ENCODE assay signal across 9 mouse cellular contexts in the genomic region with DNA sequence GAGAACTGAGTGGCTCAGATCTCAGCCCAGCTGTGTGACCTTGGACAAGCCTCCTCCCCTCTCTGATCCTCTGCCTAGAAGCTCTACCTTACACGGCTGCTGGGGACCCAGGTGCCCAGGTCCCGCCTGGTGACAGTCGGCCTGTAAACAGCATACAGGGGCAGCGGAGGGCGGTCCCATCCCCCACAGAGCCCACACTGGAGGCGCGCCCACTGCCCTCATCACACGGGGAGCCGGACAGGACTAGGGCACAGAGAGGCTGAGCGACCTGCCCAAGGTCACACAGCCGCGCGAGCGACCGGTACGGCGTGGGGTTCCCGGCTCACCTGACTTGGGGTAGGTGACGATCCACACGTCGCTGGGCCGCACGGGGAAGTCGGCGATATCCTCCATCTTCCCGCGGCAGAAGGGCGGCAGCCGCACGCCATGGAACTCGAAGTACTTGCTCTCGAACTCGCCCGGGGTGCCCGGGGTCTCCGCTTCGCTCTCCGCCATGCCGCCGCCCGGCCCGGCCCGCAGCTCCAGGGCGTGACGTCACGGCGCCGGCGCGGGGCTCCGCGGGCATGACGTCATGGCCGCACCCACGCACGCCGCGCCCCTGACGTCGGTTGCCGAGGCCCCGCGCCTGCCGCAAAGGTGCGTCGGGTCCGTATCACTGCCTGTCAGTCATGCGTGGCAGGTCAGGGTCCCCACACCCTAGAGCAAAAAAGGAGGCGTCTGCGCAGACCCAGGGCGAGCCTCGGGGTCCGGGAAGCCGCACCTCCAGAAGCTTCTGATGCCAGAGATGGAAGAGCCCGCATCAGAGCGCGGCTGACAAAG. TPM values are rescaled to one million over a fixed set of nuclear protein-coding genes. Genes with fewer than 3 reads are reported as not detected.
DNase-seq lines count a peak whose midpoint lies in the region; ATAC-seq and TF ChIP-seq lines count a peak whose summit lies in the region.
"Had no signal": no experiment of that assay in that cellular context is flagged by ENCODE, and none has a peak within 500 bp of the region (broad histone marks: within the 10 kb centered on the region; RNA-seq: fewer than 3 reads in every experiment).

A gene (minus strand): TSS at position 650 of the 819 bp plus-strand sequence.

- no peaks in the 10 kb centered on the region for H3K36me3 ChIP-seq in erythroblast, embryonic 14.5 days (ENCODE audit: control insufficient read depth)
- H3K36me3 ChIP-seq in ES-Bruce4 (ENCODE audit: control insufficient read depth, insufficient read depth, low read length, poor library complexity, severe bottlenecking): no peaks in the 10 kb centered on the region
- H3K36me3 ChIP-seq in hindbrain, embryonic 13.5 days: no peaks in the 10 kb centered on the region
- no peaks in the 10 kb centered on the region for H3K36me3 ChIP-seq in limb, embryonic 15.5 days

- H3K4me3 ChIP-seq in erythroblast, embryonic 14.5 days (replicated peaks): peak within 1 kb of the TSS; percentile 43
- peak within 1 kb of the TSS; percentile 91 for H3K4me3 ChIP-seq in ES-Bruce4 (ENCODE audit: low read depth, low read length)
- H3K4me3 ChIP-seq in cortical plate, adult 2 months (ENCODE audit: insufficient read depth, low read length): peak within 1 kb of the TSS; percentile 99
- H3K4me3 ChIP-seq in hindbrain, embryonic 13.5 days: peak within 1 kb of the TSS; percentile 66
- H3K4me3 ChIP-seq in limb, embryonic 15.5 days: peak within 1 kb of the TSS; percentile 48

- no peak within 1 kb of the TSS for H3K27ac ChIP-seq in ES-Bruce4 (ENCODE audit: insufficient read depth, low read length)
- H3K27ac ChIP-seq in cortical plate, adult 2 months (ENCODE audit: insufficient read depth, low read length): peak within 1 kb of the TSS; percentile 89
- H3K27ac ChIP-seq in hindbrain, embryonic 13.5 days: peak within 1 kb of the TSS; percentile 74
- H3K27ac ChIP-seq in limb, embryonic 15.5 days: no peak within 1 kb of the TSS

- peaks cover 6% of the 10 kb centered on the region; the same call in 1 of the 2 replicates for H3K4me1 ChIP-seq in erythroblast, embryonic 14.5 days (ENCODE audit: control insufficient read depth)
- no peaks in the 10 kb centered on the region for H3K4me1 ChIP-seq in ES-Bruce4 (ENCODE audit: control insufficient read depth, insufficient read depth, low read length)
- H3K4me1 ChIP-seq in cortical plate, adult 2 months (ENCODE audit: control insufficient read depth, insufficient read depth, low read length): peaks cover 8% of the 10 kb centered on the region
- peaks cover 34% of the 10 kb centered on the region for H3K4me1 ChIP-seq in hindbrain, embryonic 13.5 days (replicated peaks)
- H3K4me1 ChIP-seq in limb, embryonic 15.5 days: peaks cover 11% of the 10 kb centered on the region

- 1% methylated on average over 77 of the region's 77 CpGs for WGBS in hindbrain, embryonic 13.5 days
- WGBS in limb, embryonic 15.5 days: 1% methylated on average over 76 of the region's 77 CpGs

- peaks cover 29% of the 10 kb centered on the region for H3K27me3 ChIP-seq in erythroblast, embryonic 14.5 days (ENCODE audit: control insufficient read depth)
- no peaks in the 10 kb centered on the region for H3K27me3 ChIP-seq in ES-Bruce4 (ENCODE audit: control insufficient read depth, insufficient read depth, low read length, poor library complexity, severe bottlenecking)
- peaks cover 33% of the 10 kb centered on the region for H3K27me3 ChIP-seq in hindbrain, embryonic 13.5 days
- H3K27me3 ChIP-seq in limb, embryonic 15.5 days: peaks cover 62% of the 10 kb centered on the region

- peak; percentile 78 to 80 for DNase-seq in right cerebral cortex, postnatal 10 days (ENCODE audit: low spot score in 2 of 2)
- no peak for DNase-seq in c-Kit-positive CD71-positive TER-119-positive erythroid progenitor cells, embryonic 14.5 days (ENCODE audit: low spot score)

- H3K9ac ChIP-seq in ES-Bruce4 (ENCODE audit: low read depth, poor library complexity, severe bottlenecking): peak within 1 kb of the TSS; percentile 31
- peak within 1 kb of the TSS; percentile 80 for H3K9ac ChIP-seq in hindbrain, embryonic 13.5 days
- H3K9ac ChIP-seq in limb, embryonic 15.5 days: no peak within 1 kb of the TSS

- no peak for TF ChIP-seq CTCF in ES-Bruce4 (IDR thresholded peaks at IDR 0.05; ENCODE audit: low read depth, low read length)
- TF ChIP-seq CTCF in cortical plate, adult 2 months (IDR thresholded peaks at IDR 0.05; ENCODE audit: extremely low read depth, insufficient read depth, low read length): no peak

- TF ChIP-seq POLR2A in ES-Bruce4 (IDR thresholded peaks at IDR 0.05; ENCODE audit: insufficient read depth, low read length): no peak
- TF ChIP-seq POLR2A in cortical plate, adult 2 months (IDR thresholded peaks at IDR 0.05; ENCODE audit: extremely low read depth, insufficient read depth, low read length): peak; percentile 71; the same call in 1 of the 2 replicates

- no peaks in the 10 kb centered on the region for H3K9me3 ChIP-seq in erythroblast, embryonic 14.5 days (ENCODE audit: control insufficient read depth, low read length)
- H3K9me3 ChIP-seq in ES-Bruce4 (replicated peaks; ENCODE audit: control insufficient read depth, insufficient read depth, low read length, poor library complexity, severe bottlenecking): no peaks in the 10 kb centered on the region
- no peaks in the 10 kb centered on the region for H3K9me3 ChIP-seq in hindbrain, embryonic 13.5 days
- no peaks in the 10 kb centered on the region for H3K9me3 ChIP-seq in limb, embryonic 15.5 days

- no peak for ATAC-seq in erythroblast, adult 5-6 weeks (replicated peaks; ENCODE audit: low FRiP score, poor library complexity, severe bottlenecking)
- ATAC-seq in hindbrain, embryonic 13.5 days (ENCODE audit: low FRiP score): peak; percentile 58
- no peak for ATAC-seq in limb, embryonic 15.5 days (ENCODE audit: insufficient number of reproducible peaks, low FRiP score, low TSS enrichment, low read depth)

- peak within 1 kb of the TSS; percentile 72 for H3K4me2 ChIP-seq in hindbrain, embryonic 13.5 days
- H3K4me2 ChIP-seq in limb, embryonic 15.5 days: peak within 1 kb of the TSS; percentile 92

- TF ChIP-seq EP300 in ES-Bruce4 (IDR thresholded peaks at IDR 0.05; ENCODE audit: insufficient read depth, low read depth, low read length): no peak

RNA-seq across cellular contexts. Expression of the gene that starts here (rescaled TPM):
- not detected in 2 replicates for polyA plus RNA-seq in erythroblast, embryonic 14.5 days (2012)
- not detected in 2 replicates for total RNA-seq in erythroblast, adult 5-6 weeks (2015; ENCODE audit: low replicate concordance)
- total RNA-seq in erythroblast, adult 5-6 weeks (2017; ENCODE audit: low replicate concordance): not detected in 2 replicates
- 16.2 and 17.6 TPM in 2 replicates for polyA plus RNA-seq in ES-Bruce4 (2011; ENCODE audit: insufficient read depth, insufficient read length, low read depth, missing spikeins)
- polyA plus RNA-seq in cortical plate, adult 2 months (2012; rRNA removed): 440 and 441 TPM in 2 replicates
- polyA plus RNA-seq in hindbrain, embryonic 13.5 days (2015; fragmentation: Nextera tagmentation; extraction: Ambion mirVana): 73.2 and 73.7 TPM in 2 replicates
- 0.77 and 1.1 TPM in 2 replicates for polyA plus RNA-seq in limb, embryonic 15.5 days (2015; fragmentation: Nextera tagmentation; extraction: Ambion mirVana)
- polyA plus RNA-seq: C2C12 had no signal

Comparison
In these comparisons a context has a peak if more than half of its experiments do, and no peak if none do; other contexts are left out.
1. H3K4me3 ChIP-seq: peak in every context shown above with its lines; median percentile 99 in cortical plate, adult 2 months; 91 in ES-Bruce4; 66 in hindbrain, embryonic 13.5 days; 48 in limb, embryonic 15.5 days; 43 in erythroblast, embryonic 14.5 days.
2. H3K27ac ChIP-seq: peak in cortical plate, adult 2 months (single experiment) and hindbrain, embryonic 13.5 days (single experiment); none in ES-Bruce4 (single experiment) and limb, embryonic 15.5 days (single experiment).